Mouse (Mus musculus) kidney, embryonic 14.5 days (tissue): ENCODE measurements around the gene Tmprss6. TPM values are rescaled to one million over a fixed set of nuclear protein-coding genes. Genes with fewer than 3 reads are reported as not detected.
A peak's percentile ranks its signal among the peaks of the same experiment; 100 is the strongest.

Source experiments
- ATAC-seq: fragments of 200-750 bp; cut with Nextera tagmentation; 2 replicates; pipeline ENCODE4 v1.8.0; 2017; ENCODE audit warnings: moderate number of reproducible peaks, mild to moderate bottlenecking, moderate TSS enrichment, moderate library complexity; ENCODE audit not compliant: low FRiP score, low TSS enrichment
- H3K27ac ChIP-seq: fragments of 300-500 bp; sonication (generic); 2 replicates; pipeline ENCODE4 v1.5.1; 2014; ENCODE audit warnings: low read depth, mild to moderate bottlenecking, low read length, moderate library complexity, mixed read lengths
- H3K27me3 ChIP-seq: fragments of 300-500 bp; sonication (generic); 2 replicates; pipeline ENCODE4 v1.6.1; 2014; ENCODE audit warnings: mild to moderate bottlenecking, low read length; ENCODE audit not compliant: control insufficient read depth, insufficient read depth
- H3K36me3 ChIP-seq: fragments of 300-500 bp; sonication (generic); 2 replicates; pipeline ENCODE4 v1.6.1; 2014; ENCODE audit warnings: low read length, mixed read lengths; ENCODE audit not compliant: control insufficient read depth, insufficient read depth
- H3K4me1 ChIP-seq: fragments of 300-500 bp; sonication (generic); 2 replicates; pipeline ENCODE4 v1.6.1; 2014; ENCODE audit warnings: low read length, mixed read lengths; ENCODE audit not compliant: control insufficient read depth, insufficient read depth
- H3K4me2 ChIP-seq: fragments of 300-500 bp; sonication (generic); replicated peaks from 2 replicates; pipeline ENCODE4 v1.6.1; 2014; ENCODE audit warnings: low read depth, mild to moderate bottlenecking, low read length
- H3K4me3 ChIP-seq: fragments of 300-500 bp; sonication (generic); 2 replicates; pipeline ENCODE4 v1.5.1; 2014; ENCODE audit warnings: mild to moderate bottlenecking, low read length
- H3K9ac ChIP-seq: fragments of 300-500 bp; sonication (generic); 2 replicates; pipeline ENCODE4 v1.6.1; 2014; ENCODE audit warnings: low read depth, mild to moderate bottlenecking, low read length, moderate library complexity
- H3K9me3 ChIP-seq: fragments of 300-500 bp; sonication (generic); 2 replicates; pipeline ENCODE4 v1.6.1; 2016; ENCODE audit warnings: low read length; ENCODE audit not compliant: control insufficient read depth
- WGBS: fragments of 180-500 bp; shearing (Covaris S2); extraction: QIAGEN DNeasy Blood & Tissue Kit; methylation state at CpG from one replicate; pipeline ENCODE4 v1.1.7; 2014; 5-methylcytosine and 5-hydroxymethylcytosine counted together
- polyA plus RNA-seq: library from polyadenylated mRNA; unstranded; fragments of >200 nt; fragmentation: Nextera tagmentation; extraction: Ambion mirVana; gene quantifications from 2 replicates; pipeline ENCODE4 v1.2.1, GENCODE M21; 2014

The Tmprss6 gene
- polyA plus RNA-seq, 1 experiment from 2014 or later: 0.34 TPM

DNA sequence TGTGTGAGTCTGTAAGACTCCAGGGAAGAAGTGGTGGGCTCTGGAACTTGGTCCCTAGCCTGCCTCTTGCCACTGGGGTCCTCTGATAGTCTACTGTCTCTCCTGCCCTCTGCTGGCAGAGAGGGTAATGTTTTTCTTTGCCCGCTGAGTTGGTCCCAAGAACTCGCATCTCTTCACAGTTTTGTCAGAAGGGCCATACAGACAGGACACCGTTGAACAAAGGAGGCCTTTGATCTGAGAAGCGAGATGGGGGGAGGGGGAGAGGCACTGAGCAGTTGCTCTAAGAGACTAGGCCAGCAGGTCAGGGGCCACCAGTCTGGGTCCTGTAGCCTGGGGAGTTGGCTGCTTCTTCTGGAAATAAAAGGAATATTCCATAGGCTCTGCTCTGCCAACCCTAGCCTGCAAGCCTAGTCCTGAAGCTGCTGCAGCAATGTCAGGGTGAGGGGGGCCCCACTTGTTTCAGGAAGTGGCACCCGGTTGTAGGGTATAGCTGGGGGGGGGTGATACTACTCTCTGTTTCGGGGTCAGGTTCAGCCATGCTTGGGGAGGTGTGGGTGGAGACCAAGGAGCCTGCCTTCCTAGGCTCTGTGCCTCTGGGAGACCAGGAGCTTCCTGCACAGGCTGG lies 33.4 kb downstream of the Tmprss6 start:
- Histone ChIP-seq H3K27ac (no peak overlapping the region), H3K4me2 (no peak overlapping the region), H3K36me3 (peaks cover 27% of the 10 kb centered on the region), H3K4me1 (peaks cover 32% of the 10 kb centered on the region), H3K9me3 (no peaks in the 10 kb centered on the region), H3K4me3 (no peak overlapping the region), H3K9ac (no peak overlapping the region), H3K27me3 (no peaks in the 10 kb centered on the region)
- 0 out of 2 replicates have a peak, but pooled peaks have one; percentile 6 for ATAC-seq
- 29% methylated on average over 6 of the region's 6 CpGs for WGBS

DNA sequence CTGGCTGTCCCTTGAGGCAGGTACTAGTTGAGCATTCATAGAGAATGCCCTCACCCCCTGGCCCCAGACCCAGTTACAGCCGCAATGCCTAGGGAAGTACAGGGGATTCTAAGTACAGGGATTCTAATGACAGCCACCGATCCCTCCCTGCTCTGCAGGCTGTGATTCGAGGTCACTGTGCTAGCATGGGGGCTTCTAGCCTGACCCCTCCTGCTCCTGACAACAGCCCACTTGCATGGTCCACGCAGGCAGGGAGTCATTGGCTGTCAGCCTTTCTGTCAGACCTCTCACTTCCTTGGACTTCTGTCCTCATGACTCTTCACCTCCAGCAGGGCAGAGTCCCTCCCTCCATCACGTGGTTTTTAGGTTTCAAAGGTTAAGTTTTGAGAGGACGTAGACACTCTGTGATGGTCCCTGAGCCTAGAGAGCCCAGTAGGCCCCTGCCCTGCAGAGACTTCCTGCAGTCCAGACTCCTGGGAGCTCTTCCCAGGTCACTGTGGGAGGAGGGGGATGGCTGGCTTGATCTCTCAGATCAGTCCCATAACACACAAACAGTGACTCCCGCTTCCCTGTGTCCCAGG lies 36.8 kb downstream of the Tmprss6 start:
- Histone ChIP-seq H3K27ac (no peak overlapping the region), H3K4me3 (no peak overlapping the region), H3K4me2 (no peak overlapping the region), H3K9me3 (no peaks in the 10 kb centered on the region), H3K4me1 (peaks cover 24% of the 10 kb centered on the region), H3K27me3 (no peaks in the 10 kb centered on the region), H3K9ac (no peak overlapping the region), H3K36me3 (peaks cover 27% of the 10 kb centered on the region)
- ATAC-seq: no peak
- WGBS: 73% methylated on average over 7 of the region's 7 CpGs

DNA sequence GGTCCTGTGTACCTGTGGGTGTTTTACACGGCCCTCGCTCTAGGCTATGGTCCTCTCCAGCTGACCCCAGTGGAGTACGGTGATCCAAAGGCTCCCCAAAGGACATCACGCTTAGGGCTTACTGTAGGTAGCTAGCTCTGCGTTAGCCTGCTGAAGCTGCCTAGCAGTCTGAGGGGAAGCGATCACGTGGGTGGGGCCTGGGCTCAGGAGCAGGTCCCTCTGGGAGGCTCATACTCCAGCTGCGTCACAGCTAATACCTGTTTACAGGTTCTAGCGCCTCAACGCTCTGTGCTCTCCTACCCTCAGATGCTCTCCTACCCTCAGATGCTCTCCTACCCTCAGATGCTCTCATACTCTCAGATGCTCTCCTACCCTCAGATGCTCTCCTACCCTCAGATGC lies 37.6 kb downstream of the Tmprss6 start:
- Histone ChIP-seq H3K36me3 (peaks cover 26% of the 10 kb centered on the region), H3K4me2 (no peak overlapping the region), H3K27me3 (no peaks in the 10 kb centered on the region), H3K4me1 (peaks cover 17% of the 10 kb centered on the region), H3K9ac (no peak overlapping the region), H3K4me3 (no peak overlapping the region), H3K27ac (no peak overlapping the region), H3K9me3 (no peaks in the 10 kb centered on the region)
- WGBS: 83% methylated on average over 10 of the region's 10 CpGs
- no peak for ATAC-seq

DNA sequence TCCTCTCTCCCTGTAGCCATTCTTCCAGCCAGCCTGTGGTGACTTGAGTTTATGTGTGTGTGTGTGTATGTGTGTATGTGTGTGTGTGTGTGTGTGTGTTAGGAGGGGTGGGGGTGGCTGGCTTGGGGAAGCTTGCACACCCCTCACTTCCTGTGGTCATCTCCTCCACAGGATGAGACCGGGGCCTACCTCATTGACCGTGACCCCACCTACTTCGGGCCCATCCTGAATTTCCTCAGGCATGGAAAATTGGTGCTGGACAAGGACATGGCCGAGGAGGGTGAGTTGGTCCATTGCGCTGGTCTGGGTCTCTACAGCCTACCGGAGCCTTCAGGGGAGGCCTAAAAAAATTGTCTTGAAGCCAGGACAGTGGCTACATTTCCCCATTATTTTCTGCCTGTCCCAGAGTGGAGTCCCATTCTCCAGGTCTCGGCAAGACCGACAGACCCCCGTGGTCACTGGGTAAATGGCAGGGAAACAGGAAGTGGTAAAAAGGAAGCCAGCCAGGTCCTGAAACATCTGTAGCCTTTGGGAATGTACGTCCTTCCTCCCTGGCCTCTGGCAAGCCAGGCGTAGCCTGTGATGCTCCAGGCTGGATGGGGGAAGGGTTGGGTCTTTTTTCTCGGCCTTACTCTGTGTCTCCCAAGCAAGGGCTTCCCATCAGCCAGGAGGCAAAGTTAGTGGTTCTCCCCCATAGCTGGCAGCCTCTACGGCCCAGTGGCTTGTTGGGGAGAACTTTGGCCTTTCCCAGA lies 38.4 kb downstream of the Tmprss6 start:
- H3K4me1 ChIP-seq: peaks cover 9% of the 10 kb centered on the region
- 73% methylated on average over 13 of the region's 13 CpGs for WGBS
- peak overlapping the region; percentile 54 for H3K4me2 ChIP-seq
- peak overlapping the region; percentile 61; the same call in 1 of the 2 replicates for H3K4me3 ChIP-seq
- no peak overlapping the region for H3K9ac ChIP-seq
- no peaks in the 10 kb centered on the region for H3K27me3 ChIP-seq
- no peaks in the 10 kb centered on the region for H3K9me3 ChIP-seq
- H3K36me3 ChIP-seq: peaks cover 22% of the 10 kb centered on the region
- no peak for ATAC-seq
- peak overlapping the region; percentile 66 for H3K27ac ChIP-seq

DNA sequence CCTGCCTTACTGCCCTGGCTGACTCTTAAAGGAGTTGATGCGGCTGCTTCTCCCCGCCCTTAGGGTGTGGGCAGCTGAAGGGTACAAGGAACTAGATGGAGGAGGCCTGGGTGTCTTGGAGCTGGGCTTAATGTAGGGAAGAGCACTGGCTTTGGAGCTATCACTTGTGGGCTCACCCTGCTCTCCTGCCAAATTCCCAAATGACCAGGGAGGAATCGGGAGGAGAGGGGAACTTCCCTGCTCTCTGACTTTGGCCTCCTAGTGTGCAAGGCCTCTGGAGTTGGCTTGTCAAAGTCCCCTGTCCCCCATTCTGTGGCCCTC lies 39.3 kb downstream of the Tmprss6 start:
- Histone ChIP-seq H3K27ac (peak overlapping the region; percentile 66; the same call in 1 of the 2 replicates), H3K4me1 (peaks cover 7% of the 10 kb centered on the region; the same call in 1 of the 2 replicates), H3K36me3 (peaks cover 19% of the 10 kb centered on the region), H3K9me3 (no peaks in the 10 kb centered on the region), H3K4me3 (peak overlapping the region; percentile 61), H3K27me3 (no peaks in the 10 kb centered on the region), H3K4me2 (peak overlapping the region; percentile 54), H3K9ac (peak overlapping the region; percentile 70)
- ATAC-seq: no peak
- WGBS: 0% methylated on average over 3 of the region's 3 CpGs

DNA sequence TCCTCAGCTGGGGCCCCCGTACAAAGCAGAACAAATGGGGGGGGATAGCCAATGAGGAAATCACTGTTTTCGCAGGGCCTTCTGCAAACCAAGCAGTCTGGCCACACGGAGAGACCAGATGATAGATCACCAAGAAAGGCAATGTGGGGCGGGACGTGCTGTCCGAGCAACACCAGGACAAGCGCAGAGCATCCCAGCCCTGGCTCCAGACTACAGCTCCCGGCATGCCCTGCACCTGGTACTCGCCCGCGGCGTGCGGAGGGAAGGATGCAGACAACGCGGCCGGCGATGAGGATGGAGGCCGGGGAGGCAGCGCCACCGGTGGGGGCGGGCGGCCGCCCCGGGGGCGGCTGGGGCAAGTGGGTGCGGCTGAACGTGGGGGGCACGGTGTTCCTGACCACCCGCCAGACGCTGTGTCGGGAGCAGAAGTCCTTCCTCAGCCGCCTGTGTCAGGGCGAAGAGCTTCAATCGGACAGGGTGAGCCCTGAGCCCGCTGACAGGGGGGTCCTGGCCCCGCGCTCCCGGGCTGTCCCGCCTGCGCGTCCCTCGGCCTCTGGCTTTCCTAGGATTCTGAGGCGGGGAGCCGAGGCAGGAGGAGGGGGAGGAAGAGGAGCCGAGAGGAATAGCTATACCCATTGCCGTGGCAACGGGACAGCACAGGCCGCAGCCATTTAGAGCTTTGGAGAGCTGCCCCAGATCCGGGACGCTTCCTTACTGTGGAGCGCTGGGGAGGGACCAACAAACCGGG lies 39.9 kb downstream of the Tmprss6 start, which contains the start of gene Kctd17:
Gene Kctd17, plus strand, starts transcription at position 174 of the 748 bp plus-strand sequence.
- H3K9ac ChIP-seq: peak within 1 kb of the TSS; percentile 70
- peak within 1 kb of the TSS; percentile 66; the same call in 1 of the 2 replicates for H3K27ac ChIP-seq
- WGBS: under 1% methylated on average over 49 of the region's 52 CpGs
- peak within 1 kb of the TSS; percentile 54 for H3K4me2 ChIP-seq
- peaks cover 7% of the 10 kb centered on the region; the same call in 1 of the 2 replicates for H3K4me1 ChIP-seq
- ATAC-seq: peak; percentile 87
- H3K27me3 ChIP-seq: no peaks in the 10 kb centered on the region
- H3K9me3 ChIP-seq: no peaks in the 10 kb centered on the region
- H3K36me3 ChIP-seq: peaks cover 13% of the 10 kb centered on the region; the same call in 1 of the 2 replicates
- peak within 1 kb of the TSS; percentile 61 for H3K4me3 ChIP-seq

DNA sequence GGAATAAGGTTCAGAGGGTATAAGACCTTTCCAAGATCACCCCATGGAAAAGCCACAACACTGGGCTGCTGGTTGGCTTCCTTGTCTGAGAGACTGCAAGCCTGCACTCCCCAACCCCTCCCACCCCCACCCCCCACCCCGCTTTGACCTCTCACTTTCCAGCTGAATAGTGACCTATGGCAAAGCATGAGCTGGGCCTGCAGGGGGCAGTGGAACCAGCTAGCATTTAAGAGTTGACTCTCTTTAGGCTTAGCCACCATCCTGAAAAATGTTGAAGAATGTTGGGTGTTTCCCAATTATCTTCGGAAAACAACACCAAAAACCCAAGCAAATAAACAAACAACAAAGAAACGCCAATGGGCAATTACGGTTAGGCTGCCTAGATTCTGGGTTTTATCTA lies 43.2 kb downstream of the Tmprss6 start:
- H3K27me3 ChIP-seq: no peaks in the 10 kb centered on the region
- H3K4me1 ChIP-seq: peaks cover 12% of the 10 kb centered on the region; the same call in 1 of the 2 replicates
- H3K9ac ChIP-seq: no peak overlapping the region
- no peak for ATAC-seq
- H3K9me3 ChIP-seq: no peaks in the 10 kb centered on the region
- H3K27ac ChIP-seq: no peak overlapping the region
- H3K36me3 ChIP-seq: no peaks in the 10 kb centered on the region
- 62% methylated on average over 4 of the region's 4 CpGs for WGBS
- H3K4me2 ChIP-seq: no peak overlapping the region
- no peak overlapping the region for H3K4me3 ChIP-seq

DNA sequence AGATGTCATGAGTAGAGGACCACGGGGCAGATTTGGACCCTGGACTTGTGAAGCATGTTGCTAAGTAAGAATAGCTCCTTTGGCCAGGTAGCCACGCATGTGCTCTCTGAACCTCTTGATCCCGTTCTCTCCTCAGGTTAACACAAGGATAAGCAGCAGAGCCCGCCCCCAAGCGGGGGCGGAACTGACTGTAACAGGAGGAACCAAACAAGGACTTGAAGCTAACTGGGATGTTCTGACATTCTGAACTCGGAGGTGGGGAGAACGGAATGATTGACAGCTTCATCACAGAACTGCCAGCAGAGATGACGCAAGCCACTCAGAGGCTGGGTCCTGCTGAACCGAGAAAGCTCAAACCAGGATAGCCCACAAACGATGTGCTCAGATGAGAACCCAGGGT lies 43.9 kb downstream of the Tmprss6 start:
- 23% methylated on average over 11 of the region's 11 CpGs for WGBS
- H3K4me1 ChIP-seq: peaks cover 9% of the 10 kb centered on the region; the same call in 1 of the 2 replicates
- H3K27ac ChIP-seq: no peak overlapping the region
- H3K36me3 ChIP-seq: no peaks in the 10 kb centered on the region
- H3K4me3 ChIP-seq: no peak overlapping the region
- no peaks in the 10 kb centered on the region for H3K27me3 ChIP-seq
- no peaks in the 10 kb centered on the region for H3K9me3 ChIP-seq
- ATAC-seq: no peak
- H3K4me2 ChIP-seq: no peak overlapping the region
- no peak overlapping the region for H3K9ac ChIP-seq
